Mouse (Mus musculus): ENCODE measurements at regions not wholly inside any gene's neighbourhood (a gene's known extent, or its start where the extent isn't known, plus 50 kb on each side); places are given as distances from the start of the nearest gene placed in this dataset.
A peak's percentile ranks its signal among the peaks of the same experiment; 100 is the strongest.

- Histone ChIP-seq H3K36me3 (ENCODE audit: control insufficient read depth, insufficient read depth, low read length) (no peaks in the 10 kb centered on the region), H3K4me1 (replicated peaks; ENCODE audit: control insufficient read depth, insufficient read depth, low read length) (no peaks in the 10 kb centered on the region), H3K9me3 (ENCODE audit: control insufficient read depth, low read length) (no peaks in the 10 kb centered on the region), H3K27me3 (ENCODE audit: control insufficient read depth, insufficient read depth, low read depth, low read length) (no peaks in the 10 kb centered on the region), H3K4me3 (ENCODE audit: low read length) (no peak overlapping the region), H3K4me2 (ENCODE audit: low read depth, low read length) (no peak overlapping the region), H3K9ac (ENCODE audit: low read length) (no peak overlapping the region), H3K27ac (ENCODE audit: low read length) (no peak overlapping the region)
- ATAC-seq (ENCODE audit: low read depth), result no peak
- WGBS, result 70% methylated on average over 1 of the region's 1 CpGs
Measured at GRCm38 (mm10) chr15:61653853-61654252, 731.0 kb upstream of the A1bg start.

- H3K27ac ChIP-seq (ENCODE audit: low read length), result no peak overlapping the region
- no peak overlapping the region for H3K4me3 ChIP-seq (ENCODE audit: low read length)
- no peaks in the 10 kb centered on the region for H3K9me3 ChIP-seq (ENCODE audit: control insufficient read depth, low read length)
- WGBS, result 65% methylated on average over 8 of the region's 8 CpGs
- H3K9ac ChIP-seq (ENCODE audit: low read length), result no peak overlapping the region
- no peaks in the 10 kb centered on the region for H3K36me3 ChIP-seq (ENCODE audit: control insufficient read depth, insufficient read depth, low read length)
- no peak for ATAC-seq (ENCODE audit: low read depth)
- H3K4me1 ChIP-seq (replicated peaks; ENCODE audit: control insufficient read depth, insufficient read depth, low read length), result no peaks in the 10 kb centered on the region; the same call in 1 of the 2 replicates
- H3K27me3 ChIP-seq (ENCODE audit: control insufficient read depth, insufficient read depth, low read depth, low read length), result no peaks in the 10 kb centered on the region
- no peak overlapping the region for H3K4me2 ChIP-seq (ENCODE audit: low read depth, low read length)
Measured at GRCm38 (mm10) chr15:61618638-61619500, 696.1 kb upstream of the A1bg start.

GRCm38 (mm10) chr15:61610662-61611061 lies 687.9 kb upstream of the A1bg start:
- H3K9me3 ChIP-seq (ENCODE audit: control insufficient read depth, low read length), result no peaks in the 10 kb centered on the region
- H3K4me2 ChIP-seq (ENCODE audit: low read depth, low read length), result no peak overlapping the region
- H3K36me3 ChIP-seq (ENCODE audit: control insufficient read depth, insufficient read depth, low read length), result no peaks in the 10 kb centered on the region
- no peak overlapping the region for H3K9ac ChIP-seq (ENCODE audit: low read length)
- peak overlapping the region; percentile 81 for H3K27ac ChIP-seq (ENCODE audit: low read length)
- ATAC-seq (ENCODE audit: low read depth), result peak; percentile 35
- 59% methylated on average over 3 of the region's 3 CpGs for WGBS
- no peaks in the 10 kb centered on the region for H3K27me3 ChIP-seq (ENCODE audit: control insufficient read depth, insufficient read depth, low read depth, low read length)
- H3K4me1 ChIP-seq (replicated peaks; ENCODE audit: control insufficient read depth, insufficient read depth, low read length), result peaks cover 23% of the 10 kb centered on the region
- no peak overlapping the region for H3K4me3 ChIP-seq (ENCODE audit: low read length)

- WGBS, result 58% methylated on average over 6 of the region's 6 CpGs
- Histone ChIP-seq H3K27ac (ENCODE audit: low read length) (peak overlapping the region; percentile 39; the same call in 1 of the 2 replicates), H3K4me2 (ENCODE audit: low read depth, low read length) (no peak overlapping the region), H3K9ac (ENCODE audit: low read length) (no peak overlapping the region), H3K9me3 (ENCODE audit: control insufficient read depth, low read length) (no peaks in the 10 kb centered on the region), H3K36me3 (ENCODE audit: control insufficient read depth, insufficient read depth, low read length) (no peaks in the 10 kb centered on the region), H3K27me3 (ENCODE audit: control insufficient read depth, insufficient read depth, low read depth, low read length) (no peaks in the 10 kb centered on the region), H3K4me3 (ENCODE audit: low read length) (no peak overlapping the region), H3K4me1 (replicated peaks; ENCODE audit: control insufficient read depth, insufficient read depth, low read length) (peaks cover 23% of the 10 kb centered on the region)
- ATAC-seq (ENCODE audit: low read depth), result peak; percentile 66
Measured at GRCm38 (mm10) chr15:61609656-61610055, 686.8 kb upstream of the A1bg start.

DNA sequence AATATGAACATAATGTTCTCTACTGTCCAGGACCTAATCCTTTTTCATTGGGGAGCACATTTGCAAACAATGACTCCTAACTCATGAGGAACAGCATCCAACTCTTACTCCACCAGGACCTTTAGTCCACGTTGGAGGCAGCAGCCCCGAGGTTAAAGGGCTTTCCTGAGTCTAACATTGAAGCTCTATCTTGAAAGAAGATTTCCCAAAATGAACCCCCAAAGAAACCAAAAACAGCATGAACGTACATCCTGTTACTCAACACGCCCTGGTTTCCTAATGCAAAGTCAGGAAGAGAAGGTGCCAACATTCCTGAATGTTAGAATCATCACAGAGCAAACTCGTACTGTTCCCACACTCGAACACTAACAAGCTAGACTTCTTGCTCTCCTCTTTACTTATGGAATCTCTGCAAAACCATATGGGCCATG lies 685.5 kb upstream of the A1bg start:
- Histone ChIP-seq H3K4me3 (ENCODE audit: low read length) (no peak overlapping the region), H3K4me1 (replicated peaks; ENCODE audit: control insufficient read depth, insufficient read depth, low read length) (peaks cover 23% of the 10 kb centered on the region), H3K27ac (ENCODE audit: low read length) (peak overlapping the region; percentile 51), H3K9me3 (ENCODE audit: control insufficient read depth, low read length) (no peaks in the 10 kb centered on the region), H3K4me2 (ENCODE audit: low read depth, low read length) (no peak overlapping the region), H3K36me3 (ENCODE audit: control insufficient read depth, insufficient read depth, low read length) (no peaks in the 10 kb centered on the region), H3K9ac (ENCODE audit: low read length) (no peak overlapping the region), H3K27me3 (ENCODE audit: control insufficient read depth, insufficient read depth, low read depth, low read length) (no peaks in the 10 kb centered on the region)
- ATAC-seq (ENCODE audit: low read depth), result peak; percentile 82
- WGBS, result 19% methylated on average over 6 of the region's 6 CpGs

DNA sequence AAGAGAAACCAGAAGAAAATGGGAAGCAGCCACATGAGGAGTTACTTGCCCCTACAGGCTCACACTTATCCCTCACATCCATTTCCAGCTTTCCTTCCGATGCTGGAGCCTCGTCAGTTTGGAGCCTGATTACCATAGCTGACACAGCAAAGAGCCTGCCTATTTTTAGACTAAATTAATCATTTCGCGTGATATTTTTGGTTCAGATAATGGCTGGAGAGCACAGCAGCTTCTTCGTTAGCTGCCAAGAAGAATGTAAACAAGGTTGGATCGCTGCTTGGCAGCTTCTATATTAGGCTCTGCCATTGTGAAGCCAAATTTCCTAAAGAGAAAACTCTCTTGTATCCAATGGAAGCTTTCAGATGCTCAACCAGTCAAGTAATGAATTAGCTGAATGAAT lies 676.9 kb upstream of the A1bg start:
- no peaks in the 10 kb centered on the region for H3K9me3 ChIP-seq (ENCODE audit: control insufficient read depth, low read length)
- H3K4me1 ChIP-seq (replicated peaks; ENCODE audit: control insufficient read depth, insufficient read depth, low read length), result peaks cover 6% of the 10 kb centered on the region
- H3K27ac ChIP-seq (ENCODE audit: low read length), result no peak overlapping the region
- WGBS, result 24% methylated on average over 6 of the region's 6 CpGs
- no peak overlapping the region for H3K9ac ChIP-seq (ENCODE audit: low read length)
- peak; percentile 90 for ATAC-seq (ENCODE audit: low read depth)
- H3K4me2 ChIP-seq (ENCODE audit: low read depth, low read length), result no peak overlapping the region
- no peaks in the 10 kb centered on the region for H3K36me3 ChIP-seq (ENCODE audit: control insufficient read depth, insufficient read depth, low read length)
- no peaks in the 10 kb centered on the region for H3K27me3 ChIP-seq (ENCODE audit: control insufficient read depth, insufficient read depth, low read depth, low read length)
- H3K4me3 ChIP-seq (ENCODE audit: low read length), result no peak overlapping the region

- WGBS, result 64% methylated on average over 4 of the region's 4 CpGs
- H3K9me3 ChIP-seq (ENCODE audit: control insufficient read depth, low read length), result no peaks in the 10 kb centered on the region
- H3K27ac ChIP-seq (ENCODE audit: low read length), result no peak overlapping the region
- H3K27me3 ChIP-seq (ENCODE audit: control insufficient read depth, insufficient read depth, low read depth, low read length), result no peaks in the 10 kb centered on the region
- H3K9ac ChIP-seq (ENCODE audit: low read length), result no peak overlapping the region
- peaks cover 6% of the 10 kb centered on the region for H3K4me1 ChIP-seq (replicated peaks; ENCODE audit: control insufficient read depth, insufficient read depth, low read length)
- ATAC-seq (ENCODE audit: low read depth), result no peak
- no peak overlapping the region for H3K4me3 ChIP-seq (ENCODE audit: low read length)
- H3K4me2 ChIP-seq (ENCODE audit: low read depth, low read length), result no peak overlapping the region
- no peaks in the 10 kb centered on the region for H3K36me3 ChIP-seq (ENCODE audit: control insufficient read depth, insufficient read depth, low read length)
Measured at GRCm38 (mm10) chr15:61596318-61596717, 673.5 kb upstream of the A1bg start.

GRCm38 (mm10) chr15:61588956-61589355 lies 666.1 kb upstream of the A1bg start:
- Histone ChIP-seq H3K4me3 (ENCODE audit: low read length) (no peak overlapping the region), H3K9me3 (ENCODE audit: control insufficient read depth, low read length) (no peaks in the 10 kb centered on the region), H3K9ac (ENCODE audit: low read length) (no peak overlapping the region), H3K4me2 (ENCODE audit: low read depth, low read length) (no peak overlapping the region), H3K27me3 (ENCODE audit: control insufficient read depth, insufficient read depth, low read depth, low read length) (no peaks in the 10 kb centered on the region), H3K36me3 (ENCODE audit: control insufficient read depth, insufficient read depth, low read length) (no peaks in the 10 kb centered on the region), H3K4me1 (replicated peaks; ENCODE audit: control insufficient read depth, insufficient read depth, low read length) (no peaks in the 10 kb centered on the region), H3K27ac (ENCODE audit: low read length) (no peak overlapping the region)
- ATAC-seq (ENCODE audit: low read depth), result no peak
- 72% methylated on average over 5 of the region's 5 CpGs for WGBS

GRCm38 (mm10) chr15:61582335-61582734 lies 659.5 kb upstream of the A1bg start:
- no peak overlapping the region for H3K4me3 ChIP-seq (ENCODE audit: low read length)
- no peak overlapping the region for H3K9ac ChIP-seq (ENCODE audit: low read length)
- no peaks in the 10 kb centered on the region for H3K9me3 ChIP-seq (ENCODE audit: control insufficient read depth, low read length)
- H3K27ac ChIP-seq (ENCODE audit: low read length), result no peak overlapping the region
- WGBS, result 26% methylated on average over 2 of the region's 2 CpGs
- no peak overlapping the region for H3K4me2 ChIP-seq (ENCODE audit: low read depth, low read length)
- H3K4me1 ChIP-seq (replicated peaks; ENCODE audit: control insufficient read depth, insufficient read depth, low read length), result no peaks in the 10 kb centered on the region
- no peak for ATAC-seq (ENCODE audit: low read depth)
- no peaks in the 10 kb centered on the region for H3K36me3 ChIP-seq (ENCODE audit: control insufficient read depth, insufficient read depth, low read length)
- H3K27me3 ChIP-seq (ENCODE audit: control insufficient read depth, insufficient read depth, low read depth, low read length), result no peaks in the 10 kb centered on the region
